Mouse (Mus musculus): Measurements from ENCODE around the gene Tecta. TPM values are rescaled to one million over a fixed set of nuclear protein-coding genes. Genes with fewer than 3 reads are reported as not detected.

Tecta gene
- total RNA-seq, 2 experiments from 2014 or later: 0.18 to 0.23 TPM

- no peak overlapping the region; the same call in 1 of the 2 replicates for H3K27ac ChIP-seq
- intact Hi-C loops (cut with DNase I): no loop called here
- no peak for TF ChIP-seq CTCF (IDR thresholded peaks at IDR 0.05)
- no peak overlapping the region for H3K4me3 ChIP-seq
- no peak for DNase-seq (ENCODE audit: extremely low spot score in 1 of 2, low spot score in 2 of 2)
Observed at GRCm38 (mm10) chr9:42314388-42314787, 85.3 kb downstream of the Tecta start.

- peak; percentile 64 for TF ChIP-seq CTCF (IDR thresholded peaks at IDR 0.05)
- intact Hi-C loops (cut with DNase I): no loop called here
- no peak overlapping the region for H3K4me3 ChIP-seq
- DNase-seq (ENCODE audit: extremely low spot score in 1 of 2, low spot score in 2 of 2): peak in 1 of 2 experiments; percentile 8
- H3K27ac ChIP-seq: no peak overlapping the region; the same call in 1 of the 2 replicates
Observed at GRCm38 (mm10) chr9:42313872-42314271, 85.9 kb downstream of the Tecta start.

DNA sequence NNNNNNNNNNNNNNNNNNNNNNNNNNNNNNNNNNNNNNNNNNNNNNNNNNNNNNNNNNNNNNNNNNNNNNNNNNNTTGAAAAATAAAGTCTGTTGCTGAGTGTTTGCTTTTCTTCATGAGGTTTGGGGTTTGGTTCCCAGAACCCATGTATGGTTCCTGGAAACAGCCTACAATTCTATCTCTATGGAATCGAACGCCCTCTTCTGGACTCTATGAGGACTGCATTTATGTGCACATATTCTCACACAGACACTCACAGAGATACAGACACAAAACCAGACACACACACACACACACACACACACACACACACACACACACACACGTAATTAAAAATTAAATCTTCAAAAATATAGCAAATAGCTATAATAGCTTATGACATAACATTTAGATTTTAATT is 88.4 kb downstream of the Tecta start:
- intact Hi-C loops (cut with DNase I): no loop called here
- H3K27ac ChIP-seq: no peak overlapping the region
- no peak for DNase-seq (ENCODE audit: extremely low spot score in 1 of 2, low spot score in 2 of 2)
- TF ChIP-seq CTCF (IDR thresholded peaks at IDR 0.05): no peak
- no peak overlapping the region for H3K4me3 ChIP-seq

GRCm38 (mm10) chr9:42303894-42304293 is 95.8 kb downstream of the Tecta start:
- intact Hi-C loops (cut with DNase I): no loop called here
- no peak for TF ChIP-seq CTCF (IDR thresholded peaks at IDR 0.05)
- Histone ChIP-seq H3K27ac (no peak overlapping the region), H3K4me3 (no peak overlapping the region)
- no peak for DNase-seq (ENCODE audit: extremely low spot score in 1 of 2, low spot score in 2 of 2)

- TF ChIP-seq CTCF (IDR thresholded peaks at IDR 0.05): no peak
- Histone ChIP-seq H3K27ac (no peak overlapping the region), H3K4me3 (no peak overlapping the region)
- intact Hi-C loops (cut with DNase I): no loop called here
- DNase-seq (ENCODE audit: extremely low spot score in 1 of 2, low spot score in 2 of 2): no peak
Observed at GRCm38 (mm10) chr9:42301082-42301633, 98.6 kb downstream of the Tecta start.

GRCm38 (mm10) chr9:42296297-42296922 is 103.3 kb downstream of the Tecta start:
- no peak for DNase-seq (ENCODE audit: extremely low spot score in 1 of 2, low spot score in 2 of 2)
- Histone ChIP-seq H3K4me3 (no peak overlapping the region), H3K27ac (no peak overlapping the region)
- intact Hi-C loops (cut with DNase I): no loop called here
- TF ChIP-seq CTCF (IDR thresholded peaks at IDR 0.05): no peak

GRCm38 (mm10) chr9:42294131-42294530 is 105.6 kb downstream of the Tecta start:
- no peak for TF ChIP-seq CTCF (IDR thresholded peaks at IDR 0.05)
- no peak overlapping the region for H3K27ac ChIP-seq
- DNase-seq (ENCODE audit: extremely low spot score in 1 of 2, low spot score in 2 of 2): no peak
- intact Hi-C loops (cut with DNase I): no loop called here
- H3K4me3 ChIP-seq: no peak overlapping the region

GRCm38 (mm10) chr9:42293596-42293995 is 106.1 kb downstream of the Tecta start:
- H3K4me3 ChIP-seq: no peak overlapping the region
- H3K27ac ChIP-seq: no peak overlapping the region
- no peak for TF ChIP-seq CTCF (IDR thresholded peaks at IDR 0.05)
- DNase-seq (ENCODE audit: extremely low spot score in 1 of 2, low spot score in 2 of 2): no peak
- intact Hi-C loops (cut with DNase I): no loop called here

- Histone ChIP-seq H3K27ac (no peak overlapping the region), H3K4me3 (no peak overlapping the region)
- intact Hi-C loops (cut with DNase I): no loop called here
- DNase-seq (ENCODE audit: extremely low spot score in 1 of 2, low spot score in 2 of 2): no peak
- no peak for TF ChIP-seq CTCF (IDR thresholded peaks at IDR 0.05)
Observed at GRCm38 (mm10) chr9:42293051-42293450, 106.7 kb downstream of the Tecta start.

DNA sequence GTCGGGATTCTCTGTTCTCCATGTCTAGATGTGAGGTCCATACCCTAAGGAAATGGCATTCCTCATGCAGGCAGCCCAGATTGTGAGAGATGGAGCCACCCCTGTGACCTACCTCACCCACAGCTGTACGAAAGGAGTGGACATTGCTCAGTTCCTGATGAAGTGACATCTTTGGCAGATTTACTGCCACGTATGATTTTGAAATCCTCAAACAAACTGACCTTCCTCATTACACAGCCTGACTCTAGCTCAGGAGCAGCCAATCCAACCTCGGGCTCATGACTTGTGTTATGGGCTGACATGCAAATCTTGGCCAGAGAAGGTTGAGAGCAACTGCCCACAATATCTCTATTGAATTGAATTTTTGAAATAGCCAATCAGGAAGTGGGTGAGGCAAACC is 120.1 kb downstream of the Tecta start:
- no peak for DNase-seq (ENCODE audit: extremely low spot score in 1 of 2, low spot score in 2 of 2)
- no peak for TF ChIP-seq CTCF (IDR thresholded peaks at IDR 0.05)
- Histone ChIP-seq H3K27ac (no peak overlapping the region), H3K4me3 (no peak overlapping the region)
- intact Hi-C loops (cut with DNase I): no loop called here

Small RNA genes within 50 kb of the gene (microRNA-seq; reads per million reads assigned to microRNA genes)
- 0 reads per million in 2 experiments for gene Gm44311

Other genes starting within 250 kb of the Tecta start
- gene Sc5d, start 135.7 kb downstream of the Tecta start, total RNA-seq (2021): 10 to 100 TPM; 49.8 to 54.7 TPM
- gene Tbcel, start 107.9 kb upstream of the Tecta start, total RNA-seq (2021): 10 to 100 TPM; 48.6 to 48.9 TPM